Mouse (Mus musculus) gastrocnemius, adult 18-20 months (tissue): ENCODE data around the gene Tmem158. TPM values are rescaled to one million over a fixed set of nuclear protein-coding genes. Genes with fewer than 3 reads are reported as not detected.

ENCODE experiments used
- DNase-seq: peaks from one replicate; pipeline ENCODE4 v3.0.0; 2021; ENCODE audit warnings: low spot score
- long read RNA-seq, 2 experiments: library from polyadenylated mRNA; stranded (forward); transcript quantifications; one replicate each; pipeline ENCODE4 v2.0.0; 2021
- total RNA-seq, 2 experiments: library from RNA; stranded (reverse); gene quantifications; 2 replicates each; pipeline ENCODE4 v1.2.3; 2021

The Tmem158 gene
- total RNA-seq = under 1 TPM; 0.47 to 0.53 TPM
- long read RNA-seq, experiment 1, partial matches to known transcripts = 0 of 1 reads
- long read RNA-seq, experiment 1, other reads (novel, unspliced or antisense) = 0 of 1 reads
- long read RNA-seq, experiment 2, partial matches to known transcripts = 0 of 1 reads
- long read RNA-seq, experiment 2, other reads (novel, unspliced or antisense) = 0 of 1 reads

GRCm38 (mm10) chr9:123260611-123261021 lies at the start of gene Tmem158:
Tmem158 (minus strand) TSS chr9:123260764.
- peak; percentile 69 for DNase-seq

- no peak for DNase-seq
These were observed 49.3 kb upstream of the Tmem158 start for GRCm38 (mm10) chr9:123309685-123310365.

GRCm38 (mm10) chr9:123309073-123309472 lies 48.5 kb upstream of the Tmem158 start:
- DNase-seq = no peak

GRCm38 (mm10) chr9:123304917-123305316 lies 44.4 kb upstream of the Tmem158 start:
- DNase-seq = no peak

GRCm38 (mm10) chr9:123303952-123304351 lies 43.4 kb upstream of the Tmem158 start:
- DNase-seq = no peak

GRCm38 (mm10) chr9:123302759-123303313 lies 42.3 kb upstream of the Tmem158 start:
- no peak for DNase-seq

GRCm38 (mm10) chr9:123297862-123298261 lies 37.3 kb upstream of the Tmem158 start:
- no peak for DNase-seq

GRCm38 (mm10) chr9:123296229-123296628 lies 35.7 kb upstream of the Tmem158 start:
- DNase-seq = peak; percentile 4

- peak; percentile 34 for DNase-seq
These were observed 34.0 kb upstream of the Tmem158 start for GRCm38 (mm10) chr9:123294581-123294980.

- DNase-seq = no peak
These were observed 27.8 kb upstream of the Tmem158 start for GRCm38 (mm10) chr9:123288378-123288777.

GRCm38 (mm10) chr9:123285623-123286022 lies 25.1 kb upstream of the Tmem158 start:
- no peak for DNase-seq

- no peak for DNase-seq
These were observed 20.2 kb upstream of the Tmem158 start for GRCm38 (mm10) chr9:123280775-123281174.

GRCm38 (mm10) chr9:123278003-123278402 lies 17.4 kb upstream of the Tmem158 start:
- DNase-seq = no peak

GRCm38 (mm10) chr9:123275373-123275772 lies 14.8 kb upstream of the Tmem158 start:
- DNase-seq = no peak

GRCm38 (mm10) chr9:123274674-123275073 lies 14.1 kb upstream of the Tmem158 start:
- no peak for DNase-seq

- DNase-seq = no peak
These were observed 13.3 kb upstream of the Tmem158 start for GRCm38 (mm10) chr9:123273876-123274275.

- DNase-seq = no peak
These were observed 11.0 kb upstream of the Tmem158 start for GRCm38 (mm10) chr9:123271552-123271951.

GRCm38 (mm10) chr9:123269906-123270558 lies 9.5 kb upstream of the Tmem158 start:
- no peak for DNase-seq

- no peak for DNase-seq
These were observed 511 bp downstream of the Tmem158 start for GRCm38 (mm10) chr9:123259896-123260610.

- peak; percentile 75 for DNase-seq
These were observed 1.1 kb downstream of the Tmem158 start for GRCm38 (mm10) chr9:123259461-123259895.

- DNase-seq = no peak
These were observed 1.8 kb downstream of the Tmem158 start for GRCm38 (mm10) chr9:123258796-123259195.

- DNase-seq = no peak
These were observed 4.8 kb downstream of the Tmem158 start for GRCm38 (mm10) chr9:123255736-123256135.
